Mouse (Mus musculus): ENCODE measurements around the gene Stk32b. TPM values are rescaled to one million over a fixed set of nuclear protein-coding genes. Genes with fewer than 3 reads are reported as not detected.

The Stk32b gene
- 4.1 and 5.6 TPM in 2 replicates for polyA plus RNA-seq (2014; fragmentation: Nextera tagmentation; extraction: Ambion mirVana)

DNA sequence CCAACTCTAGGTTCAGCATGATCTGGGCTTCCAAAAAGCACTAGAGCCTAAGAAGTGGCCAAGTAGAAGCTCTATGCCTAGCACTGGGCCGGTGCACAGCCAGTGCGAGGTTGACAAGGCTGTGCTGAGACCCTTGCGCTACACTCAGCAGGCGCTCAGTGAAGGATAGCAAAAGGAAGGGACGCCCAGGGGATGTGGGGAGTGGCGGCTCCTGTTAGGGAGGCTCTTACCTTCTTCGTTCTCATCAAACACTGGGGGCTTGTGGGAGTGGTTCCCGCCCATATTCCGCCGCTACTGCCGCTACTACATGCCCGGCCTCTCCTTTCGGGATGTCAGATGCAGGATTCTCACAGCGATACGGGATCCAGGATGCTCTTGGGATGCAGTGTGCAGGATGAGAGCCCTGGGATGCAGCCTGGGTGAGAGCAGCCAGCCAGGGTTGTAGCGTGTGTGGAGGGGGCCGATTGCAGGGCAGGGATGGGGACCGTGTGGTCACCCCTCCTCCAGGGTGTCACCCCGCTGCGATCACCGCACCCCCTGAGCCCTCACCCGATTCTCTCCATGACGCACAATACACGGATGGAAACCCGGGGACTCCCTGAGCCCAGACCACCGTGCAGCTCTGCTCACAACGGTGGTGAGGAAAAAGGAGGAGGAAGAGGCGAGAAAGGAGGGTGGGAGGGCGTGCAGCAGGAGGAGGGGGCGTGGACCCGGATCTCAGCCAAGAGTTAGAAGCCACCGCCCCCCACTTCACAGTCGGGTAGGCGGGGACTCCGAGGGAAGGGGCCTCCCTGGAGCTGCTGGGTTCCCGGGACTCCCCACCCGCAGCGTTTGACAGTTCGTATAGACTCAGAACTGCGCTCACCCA is at the start of gene Stk32b:
Stk32b (minus strand) TSS at position 667 of the 868 bp plus-strand sequence.
- Histone ChIP-seq H3K4me3 (ENCODE audit: low read depth, low read length) (peak within 1 kb of the TSS; percentile 48), H3K4me2 (peak within 1 kb of the TSS; percentile 81), H3K27ac (ENCODE audit: low read depth, low read length) (no peak within 1 kb of the TSS), H3K9me3 (ENCODE audit: control insufficient read depth, low read length) (no peaks in the 10 kb centered on the region), H3K36me3 (ENCODE audit: control insufficient read depth, insufficient read depth, low read length) (no peaks in the 10 kb centered on the region), H3K27me3 (ENCODE audit: control insufficient read depth, insufficient read depth, low read length) (no peaks in the 10 kb centered on the region; the same call in 1 of the 2 replicates), H3K4me1 (ENCODE audit: control insufficient read depth, insufficient read depth, low read length) (no peaks in the 10 kb centered on the region), H3K9ac (ENCODE audit: low read length) (peak within 1 kb of the TSS; percentile 63)
- ATAC-seq (ENCODE audit: low FRiP score) (peak; percentile 88), DNase-seq (ENCODE audit: low spot score, missing footprints) (peak; percentile 93)
- 1% methylated on average over 40 of the region's 40 CpGs for WGBS

DNA sequence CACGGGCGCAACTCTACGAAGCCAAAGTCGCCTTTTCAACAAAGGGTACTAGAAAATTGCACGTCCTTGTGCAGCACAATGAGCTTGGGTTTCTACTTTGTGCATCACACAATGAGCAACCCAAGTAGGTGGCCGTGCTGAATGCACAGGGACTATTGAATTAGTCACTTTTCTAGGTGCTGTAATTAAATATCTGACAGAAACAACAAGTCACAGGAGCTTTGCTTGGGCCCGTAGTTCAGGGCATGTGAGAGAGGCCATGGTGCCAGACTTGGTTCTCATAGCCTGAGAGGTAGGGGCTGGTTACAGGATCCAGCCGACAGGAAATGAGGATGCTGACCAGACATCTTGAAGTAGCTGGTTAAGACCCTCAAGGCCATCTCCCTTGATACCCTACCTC is 48.9 kb upstream of the Stk32b start:
- no peak for ATAC-seq (ENCODE audit: low FRiP score)
- H3K36me3 ChIP-seq (ENCODE audit: control insufficient read depth, insufficient read depth, low read length), result no peaks in the 10 kb centered on the region
- no peak overlapping the region for H3K4me2 ChIP-seq
- no peaks in the 10 kb centered on the region for H3K27me3 ChIP-seq (ENCODE audit: control insufficient read depth, insufficient read depth, low read length)
- no peaks in the 10 kb centered on the region for H3K4me1 ChIP-seq (ENCODE audit: control insufficient read depth, insufficient read depth, low read length)
- no peak overlapping the region for H3K4me3 ChIP-seq (ENCODE audit: low read depth, low read length)
- H3K27ac ChIP-seq (ENCODE audit: low read depth, low read length), result no peak overlapping the region
- DNase-seq (ENCODE audit: low spot score, missing footprints), result peak; percentile 87
- no peak overlapping the region for H3K9ac ChIP-seq (ENCODE audit: low read length)
- WGBS, result 24% methylated on average over 8 of the region's 8 CpGs
- H3K9me3 ChIP-seq (ENCODE audit: control insufficient read depth, low read length), result no peaks in the 10 kb centered on the region

DNA sequence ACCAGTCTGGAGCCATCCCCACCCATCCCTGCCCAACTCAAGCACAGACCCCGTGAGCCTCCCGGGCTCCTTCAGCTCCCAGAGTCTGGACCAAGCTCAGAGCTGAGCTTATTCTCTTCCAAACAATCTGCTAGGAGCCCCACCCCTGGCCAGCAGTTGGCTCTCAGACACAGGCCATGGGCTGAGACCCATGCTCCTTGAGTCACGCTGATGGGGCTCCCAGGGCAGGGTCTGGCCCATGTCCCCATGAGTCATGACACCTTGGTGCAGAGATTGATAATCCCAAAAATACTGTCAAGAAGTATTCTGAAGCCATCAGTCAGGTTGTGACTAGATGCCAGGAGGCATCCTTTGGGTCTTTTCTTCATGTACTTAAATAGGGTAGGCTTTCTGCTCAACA is 45.1 kb upstream of the Stk32b start:
- Histone ChIP-seq H3K4me2 (no peak overlapping the region), H3K27ac (ENCODE audit: low read depth, low read length) (no peak overlapping the region), H3K36me3 (ENCODE audit: control insufficient read depth, insufficient read depth, low read length) (no peaks in the 10 kb centered on the region), H3K9me3 (ENCODE audit: control insufficient read depth, low read length) (no peaks in the 10 kb centered on the region), H3K4me1 (ENCODE audit: control insufficient read depth, insufficient read depth, low read length) (no peaks in the 10 kb centered on the region), H3K9ac (ENCODE audit: low read length) (no peak overlapping the region), H3K27me3 (ENCODE audit: control insufficient read depth, insufficient read depth, low read length) (no peaks in the 10 kb centered on the region), H3K4me3 (ENCODE audit: low read depth, low read length) (no peak overlapping the region)
- 95% methylated on average over 3 of the region's 3 CpGs for WGBS
- ATAC-seq (ENCODE audit: low FRiP score) (no peak), DNase-seq (ENCODE audit: low spot score, missing footprints) (no peak)

DNA sequence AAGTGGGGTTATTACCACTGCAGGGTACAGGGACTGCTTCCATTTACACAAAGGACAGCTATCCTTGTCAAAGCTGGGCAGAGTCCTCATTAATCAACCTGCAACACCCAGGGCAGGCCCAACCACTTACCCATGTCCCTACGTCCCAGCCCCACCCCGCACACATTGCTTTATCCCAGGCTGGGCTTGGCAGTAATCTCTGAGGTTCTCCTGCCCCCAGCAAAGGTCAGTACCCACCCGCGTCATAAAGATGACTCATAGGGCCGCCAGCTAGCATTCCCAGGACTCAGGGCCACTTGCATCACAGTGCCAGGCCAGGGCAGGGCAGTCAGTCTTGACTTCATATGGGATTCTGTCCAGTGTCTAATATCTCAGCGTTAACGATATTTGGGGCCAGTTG is 36.4 kb upstream of the Stk32b start:
- Histone ChIP-seq H3K4me2 (no peak overlapping the region), H3K27me3 (ENCODE audit: control insufficient read depth, insufficient read depth, low read length) (no peaks in the 10 kb centered on the region), H3K27ac (ENCODE audit: low read depth, low read length) (no peak overlapping the region), H3K4me3 (ENCODE audit: low read depth, low read length) (no peak overlapping the region), H3K36me3 (ENCODE audit: control insufficient read depth, insufficient read depth, low read length) (no peaks in the 10 kb centered on the region), H3K4me1 (ENCODE audit: control insufficient read depth, insufficient read depth, low read length) (no peaks in the 10 kb centered on the region), H3K9me3 (ENCODE audit: control insufficient read depth, low read length) (no peaks in the 10 kb centered on the region), H3K9ac (ENCODE audit: low read length) (no peak overlapping the region)
- 89% methylated on average over 7 of the region's 7 CpGs for WGBS
- no peak for DNase-seq (ENCODE audit: low spot score, missing footprints)
- no peak for ATAC-seq (ENCODE audit: low FRiP score)

DNA sequence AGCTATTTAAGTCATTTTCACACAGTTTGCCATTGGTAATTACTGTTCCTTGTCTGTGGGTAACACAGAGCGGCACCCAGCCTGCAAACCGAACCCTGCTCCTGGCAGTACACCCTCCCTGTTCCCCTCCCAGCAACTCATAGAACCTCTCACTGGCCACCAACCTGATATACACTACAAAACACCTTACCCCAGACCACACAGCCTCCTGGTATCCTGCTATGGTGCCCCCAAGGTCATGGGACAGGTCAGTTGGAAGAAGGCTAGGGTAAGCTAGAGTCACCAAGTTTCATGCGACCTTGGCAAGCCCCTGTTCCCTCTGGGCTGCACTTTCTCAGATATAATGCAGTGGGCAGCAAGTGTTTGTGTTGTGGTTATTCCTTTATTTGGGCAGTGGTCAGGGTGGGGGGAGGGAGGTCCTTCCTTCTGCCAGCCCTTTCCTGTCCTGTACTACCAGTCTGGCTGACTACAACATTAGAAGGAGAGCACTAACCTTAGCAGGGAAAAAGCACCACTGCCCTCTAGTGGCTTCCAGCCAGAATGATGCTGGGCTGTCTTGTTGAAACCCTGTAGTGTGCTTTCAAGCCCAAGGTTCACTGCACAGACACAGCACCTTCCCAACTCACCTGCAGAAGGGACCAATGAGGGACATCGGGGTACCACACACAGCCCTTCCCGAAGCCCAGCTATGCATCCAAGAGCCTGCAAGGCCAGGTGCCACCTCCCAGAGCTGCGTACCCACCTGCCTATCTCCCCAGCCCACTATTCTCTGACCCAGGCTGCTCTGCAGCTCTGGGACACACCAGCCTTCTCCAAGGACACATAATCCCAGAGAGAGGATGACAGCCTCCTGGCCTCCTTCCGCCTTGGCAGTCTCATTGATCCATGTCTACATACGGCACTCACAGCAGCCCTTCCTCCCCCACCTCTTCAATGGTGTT is 35.3 kb upstream of the Stk32b start:
- H3K27ac ChIP-seq (ENCODE audit: low read depth, low read length), result no peak overlapping the region
- no peak overlapping the region for H3K9ac ChIP-seq (ENCODE audit: low read length)
- no peaks in the 10 kb centered on the region for H3K27me3 ChIP-seq (ENCODE audit: control insufficient read depth, insufficient read depth, low read length)
- H3K4me3 ChIP-seq (ENCODE audit: low read depth, low read length), result no peak overlapping the region
- DNase-seq (ENCODE audit: low spot score, missing footprints) (peak; percentile 93), ATAC-seq (ENCODE audit: low FRiP score) (peak; percentile 59)
- no peaks in the 10 kb centered on the region for H3K4me1 ChIP-seq (ENCODE audit: control insufficient read depth, insufficient read depth, low read length)
- H3K36me3 ChIP-seq (ENCODE audit: control insufficient read depth, insufficient read depth, low read length), result no peaks in the 10 kb centered on the region
- H3K4me2 ChIP-seq, result no peak overlapping the region
- H3K9me3 ChIP-seq (ENCODE audit: control insufficient read depth, low read length), result no peaks in the 10 kb centered on the region
- 61% methylated on average over 8 of the region's 8 CpGs for WGBS

DNA sequence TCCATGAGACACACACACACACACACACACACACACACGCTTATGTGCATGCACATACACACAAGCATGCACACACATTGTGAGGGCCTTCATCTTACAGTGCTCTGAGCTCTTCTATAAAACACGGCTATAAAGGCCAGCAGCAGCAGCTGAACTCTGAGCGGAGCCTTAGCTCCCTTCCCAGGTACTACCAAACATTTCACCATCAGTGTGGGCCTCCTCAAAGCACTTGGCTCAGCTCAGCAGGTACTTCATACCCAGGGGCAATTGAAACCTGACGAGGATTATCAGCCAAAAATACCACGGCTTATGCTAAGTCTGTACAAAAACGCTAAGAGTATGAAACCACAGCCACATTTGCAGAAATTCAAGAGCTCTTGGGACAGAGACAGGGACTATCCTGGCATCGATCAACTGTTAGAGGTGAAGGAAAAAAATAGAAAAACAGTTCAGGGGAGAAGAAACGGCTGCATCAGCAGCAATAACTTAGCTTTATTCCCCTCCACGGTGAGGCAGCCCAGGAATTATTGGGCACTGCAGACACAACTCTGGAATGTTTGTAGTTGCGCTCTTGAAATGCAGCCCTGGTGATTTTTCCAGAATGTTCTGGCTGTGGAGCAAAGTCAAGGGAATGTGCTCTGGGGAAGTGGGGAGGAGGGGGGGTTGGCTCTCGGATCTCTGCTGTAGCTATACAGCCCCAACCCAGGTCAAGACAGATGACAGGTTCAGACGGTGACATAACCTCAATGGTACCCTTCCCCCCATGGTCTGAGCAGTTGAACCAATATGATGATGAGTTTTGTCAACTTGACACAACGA is 27.1 kb upstream of the Stk32b start:
- Histone ChIP-seq H3K4me3 (ENCODE audit: low read depth, low read length) (no peak overlapping the region), H3K36me3 (ENCODE audit: control insufficient read depth, insufficient read depth, low read length) (no peaks in the 10 kb centered on the region), H3K27me3 (ENCODE audit: control insufficient read depth, insufficient read depth, low read length) (no peaks in the 10 kb centered on the region), H3K9ac (ENCODE audit: low read length) (no peak overlapping the region), H3K4me1 (ENCODE audit: control insufficient read depth, insufficient read depth, low read length) (no peaks in the 10 kb centered on the region), H3K9me3 (ENCODE audit: control insufficient read depth, low read length) (no peaks in the 10 kb centered on the region), H3K4me2 (no peak overlapping the region), H3K27ac (ENCODE audit: low read depth, low read length) (no peak overlapping the region)
- ATAC-seq (ENCODE audit: low FRiP score), result no peak
- WGBS, result 86% methylated on average over 13 of the region's 13 CpGs
- no peak for DNase-seq (ENCODE audit: low spot score, missing footprints)

DNA sequence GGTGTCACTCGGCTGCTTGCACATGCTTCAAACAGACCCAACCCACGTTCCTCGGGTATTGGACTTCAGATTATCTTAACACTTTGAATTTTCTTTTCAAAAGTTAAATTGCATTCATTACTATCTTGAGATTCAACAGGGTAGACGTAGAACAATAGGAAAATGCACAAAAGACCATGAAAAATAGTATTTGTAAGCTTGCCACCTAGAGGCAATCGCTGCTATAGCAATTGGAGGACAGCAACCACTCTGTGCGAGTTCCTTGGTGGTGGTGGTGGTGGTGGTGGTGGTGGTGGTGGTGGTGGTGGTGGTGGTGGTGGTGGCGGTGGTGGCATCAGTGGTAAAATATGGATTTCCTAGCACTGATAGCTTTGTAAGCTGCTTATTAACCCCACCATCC is 19.2 kb upstream of the Stk32b start:
- ATAC-seq (ENCODE audit: low FRiP score), result no peak
- Histone ChIP-seq H3K9me3 (ENCODE audit: control insufficient read depth, low read length) (0 out of 2 replicates have a peak, but pooled peaks cover 3% of the 10 kb centered on the region), H3K27me3 (ENCODE audit: control insufficient read depth, insufficient read depth, low read length) (no peaks in the 10 kb centered on the region), H3K4me3 (ENCODE audit: low read depth, low read length) (no peak overlapping the region), H3K36me3 (ENCODE audit: control insufficient read depth, insufficient read depth, low read length) (no peaks in the 10 kb centered on the region), H3K27ac (ENCODE audit: low read depth, low read length) (no peak overlapping the region), H3K9ac (ENCODE audit: low read length) (no peak overlapping the region), H3K4me2 (no peak overlapping the region), H3K4me1 (ENCODE audit: control insufficient read depth, insufficient read depth, low read length) (no peaks in the 10 kb centered on the region)
- DNase-seq (ENCODE audit: low spot score, missing footprints), result no peak
- 58% methylated on average over 7 of the region's 7 CpGs for WGBS

DNA sequence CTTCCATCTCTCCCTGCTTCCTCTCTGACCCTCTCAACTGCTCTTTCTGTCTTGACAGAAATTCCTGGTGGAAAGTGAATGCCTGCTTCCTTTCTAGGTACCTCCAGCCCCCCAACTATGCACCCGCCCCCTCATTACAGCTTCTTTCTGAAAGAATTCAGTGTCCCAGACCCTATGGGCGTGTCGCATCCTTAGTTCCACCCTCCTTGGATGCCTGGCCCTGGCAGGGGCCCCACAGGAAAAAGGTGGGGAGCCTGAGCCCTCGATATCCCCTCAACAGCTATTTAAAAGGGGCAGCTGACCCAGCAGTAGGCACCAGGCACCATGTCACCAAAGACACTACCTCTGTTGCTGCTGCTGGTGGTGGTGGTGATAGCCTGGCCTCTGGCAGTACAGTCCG is 18.3 kb upstream of the Stk32b start, which contains the start of gene Cytl1:
Cytl1 (plus strand) TSS at position 296 of the 400 bp plus-strand sequence.
- Histone ChIP-seq H3K36me3 (ENCODE audit: control insufficient read depth, insufficient read depth, low read length) (no peaks in the 10 kb centered on the region), H3K27ac (ENCODE audit: low read depth, low read length) (no peak within 1 kb of the TSS), H3K27me3 (ENCODE audit: control insufficient read depth, insufficient read depth, low read length) (no peaks in the 10 kb centered on the region), H3K4me3 (ENCODE audit: low read depth, low read length) (no peak within 1 kb of the TSS), H3K9ac (ENCODE audit: low read length) (no peak within 1 kb of the TSS), H3K9me3 (ENCODE audit: control insufficient read depth, low read length) (0 out of 2 replicates have a peak, but pooled peaks cover 3% of the 10 kb centered on the region), H3K4me2 (no peak within 1 kb of the TSS), H3K4me1 (ENCODE audit: control insufficient read depth, insufficient read depth, low read length) (no peaks in the 10 kb centered on the region)
- ATAC-seq (ENCODE audit: low FRiP score) (no peak), DNase-seq (ENCODE audit: low spot score, missing footprints) (no peak)
- WGBS, result 66% methylated on average over 5 of the region's 5 CpGs
